Mouse (Mus musculus) macrophage (primary cell): Measurements from ENCODE around the gene Wnk4. TPM values are rescaled to one million over a fixed set of nuclear protein-coding genes. Genes with fewer than 3 reads are reported as not detected.
A peak's percentile ranks its signal among the peaks of the same experiment; 100 is the strongest.

Source experiments
- H3K27ac ChIP-seq: fragments of 350-480 bp; formaldehyde crosslinking; 2 replicates; pipeline ENCODE4 v1.9.0; 2021
- H3K36me3 ChIP-seq: fragments of 350-480 bp; formaldehyde crosslinking; 2 replicates; pipeline ENCODE4 v1.9.0; 2021; ENCODE audit errors: inconsistent target
- H3K4me3 ChIP-seq: fragments of 350-480 bp; formaldehyde crosslinking; 2 replicates; pipeline ENCODE4 v1.9.0; 2021; ENCODE audit errors: inconsistent target
- H3K79me2 ChIP-seq: fragments of 350-480 bp; formaldehyde crosslinking; 2 replicates; pipeline ENCODE4 v1.9.0; 2021; ENCODE audit errors: inconsistent target
- WGBS: methylation state at CpG from one replicate; pipeline ENCODE4 v1.1.7; 2026; ENCODE audit warnings: inconsistent platforms; ENCODE audit not compliant: missing documents; 5-methylcytosine and 5-hydroxymethylcytosine counted together
- polyA plus RNA-seq: library from polyadenylated mRNA; stranded (reverse); fragments of 250-400 nt; gene quantifications from 3 replicates; pipeline ENCODE4 v1.2.4, GENCODE M21; 2018; ENCODE audit warnings: inconsistent platforms
- total RNA-seq, 78 experiments: library from RNA; depleted of rRNA; stranded (reverse); fragments of 250-400 nt; gene quantifications; 1 replicate in 9 of 78; 2 replicates in 24 of 78; 3 replicates in 43 of 78; 4 replicates in 2 of 78; pipeline ENCODE4 v1.2.4; 2018; ENCODE audit warnings: inconsistent platforms in 56 of 78

The Wnk4 gene
- total RNA-seq (2018; cell fraction: chromatin; rRNA removed): 1 to 10 TPM in 4 of 26 experiments, under 1 TPM in 11, not detected in 11; 0.20 to 2.9 (median 0.31) TPM
- under 1 TPM in 1 of 26 experiments, not detected in 25; 0.18 TPM for total RNA-seq (2018; cell fraction: cytosol; rRNA removed)
- under 1 TPM in 9 of 26 experiments, not detected in 17; 0.12 to 0.85 (median 0.20) TPM for total RNA-seq (2018; cell fraction: nucleus; rRNA removed)
- not detected in 3 replicates for polyA plus RNA-seq

- H3K79me2 ChIP-seq: no peaks in the 10 kb centered on the region
- no peak within 1 kb of the TSS for H3K4me3 ChIP-seq
- H3K36me3 ChIP-seq: peaks cover 26% of the 10 kb centered on the region; the same call in 1 of the 2 replicates
- 3% methylated on average over 43 of the region's 43 CpGs for whole genome bisulfite sequencing
- H3K27ac ChIP-seq: no peak within 1 kb of the TSS
These were observed at the start of gene Wnk4 for GRCm38 (mm10) chr11:101259948-101260825. TSS of gene Wnk4 (plus strand) at chr11:101260567.

- peaks cover 85% of the 10 kb centered on the region for H3K36me3 ChIP-seq
- no peak overlapping the region for H3K4me3 ChIP-seq
- no peaks in the 10 kb centered on the region for H3K79me2 ChIP-seq
- no peak overlapping the region for H3K27ac ChIP-seq
- WGBS: 48% methylated on average over 3 of the region's 3 CpGs
These were observed 48.4 kb upstream of the Wnk4 start for GRCm38 (mm10) chr11:101211970-101212369.

DNA sequence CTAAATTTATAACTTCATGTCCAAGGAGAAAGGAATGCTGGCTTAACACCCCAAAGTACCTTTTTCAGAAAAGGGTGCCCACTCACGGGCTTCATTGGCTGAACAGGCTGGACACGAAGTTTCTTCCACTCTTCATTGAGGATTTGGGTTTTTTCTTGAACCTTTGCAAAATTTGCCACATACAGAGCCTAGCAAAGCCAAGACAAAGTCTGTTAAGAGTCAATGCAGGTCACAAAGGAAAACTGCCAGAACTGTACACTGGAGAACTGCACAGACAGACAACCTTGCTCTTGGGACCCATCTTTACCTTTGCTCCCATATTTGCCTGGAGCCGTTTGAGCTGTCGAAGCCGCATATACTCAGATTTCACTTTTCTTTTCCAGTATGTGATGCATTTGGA lies 43.4 kb upstream of the Wnk4 start:
- no peak overlapping the region for H3K4me3 ChIP-seq
- H3K36me3 ChIP-seq: peaks cover 64% of the 10 kb centered on the region
- no peak overlapping the region for H3K27ac ChIP-seq
- H3K79me2 ChIP-seq: peaks cover 35% of the 10 kb centered on the region
- WGBS: 91% methylated on average over 5 of the region's 5 CpGs

DNA sequence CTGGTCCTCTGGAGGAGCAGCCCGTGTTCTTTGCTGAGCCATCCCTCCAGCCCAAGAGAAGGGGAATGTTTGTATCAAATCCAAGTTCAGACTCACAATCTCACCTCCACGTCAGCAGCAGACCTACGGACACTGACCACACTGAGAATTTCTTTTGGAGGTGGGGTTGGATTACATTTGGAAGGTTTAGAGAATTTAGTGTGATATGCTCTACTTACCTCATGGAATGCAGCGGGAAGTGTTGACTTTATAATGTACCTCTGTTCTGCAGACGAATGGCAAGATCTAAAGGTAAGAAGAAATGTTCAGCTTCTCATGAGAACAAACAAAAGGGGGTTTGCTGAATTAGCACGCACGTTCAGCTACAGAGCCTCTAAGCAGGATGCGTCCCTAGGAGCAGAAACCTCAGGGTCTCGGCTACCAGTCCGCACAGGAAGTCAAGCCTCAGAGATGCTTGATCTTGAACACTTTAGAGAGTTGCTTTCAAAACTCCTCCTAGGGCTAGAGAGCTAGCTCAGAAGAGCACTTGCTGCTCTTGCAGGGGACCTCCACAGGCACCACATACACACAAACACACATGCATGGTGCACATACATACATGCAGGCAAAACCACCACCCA lies 41.8 kb upstream of the Wnk4 start:
- no peak overlapping the region for H3K4me3 ChIP-seq
- H3K36me3 ChIP-seq: peaks cover 53% of the 10 kb centered on the region
- H3K79me2 ChIP-seq: peaks cover 51% of the 10 kb centered on the region
- H3K27ac ChIP-seq: no peak overlapping the region
- 91% methylated on average over 10 of the region's 10 CpGs for WGBS

- H3K36me3 ChIP-seq: peaks cover 30% of the 10 kb centered on the region
- H3K79me2 ChIP-seq: peaks cover 74% of the 10 kb centered on the region
- H3K4me3 ChIP-seq: no peak overlapping the region
- 77% methylated on average over 2 of the region's 2 CpGs for WGBS
- H3K27ac ChIP-seq: no peak overlapping the region
These were observed 39.5 kb upstream of the Wnk4 start for GRCm38 (mm10) chr11:101220853-101221252.

DNA sequence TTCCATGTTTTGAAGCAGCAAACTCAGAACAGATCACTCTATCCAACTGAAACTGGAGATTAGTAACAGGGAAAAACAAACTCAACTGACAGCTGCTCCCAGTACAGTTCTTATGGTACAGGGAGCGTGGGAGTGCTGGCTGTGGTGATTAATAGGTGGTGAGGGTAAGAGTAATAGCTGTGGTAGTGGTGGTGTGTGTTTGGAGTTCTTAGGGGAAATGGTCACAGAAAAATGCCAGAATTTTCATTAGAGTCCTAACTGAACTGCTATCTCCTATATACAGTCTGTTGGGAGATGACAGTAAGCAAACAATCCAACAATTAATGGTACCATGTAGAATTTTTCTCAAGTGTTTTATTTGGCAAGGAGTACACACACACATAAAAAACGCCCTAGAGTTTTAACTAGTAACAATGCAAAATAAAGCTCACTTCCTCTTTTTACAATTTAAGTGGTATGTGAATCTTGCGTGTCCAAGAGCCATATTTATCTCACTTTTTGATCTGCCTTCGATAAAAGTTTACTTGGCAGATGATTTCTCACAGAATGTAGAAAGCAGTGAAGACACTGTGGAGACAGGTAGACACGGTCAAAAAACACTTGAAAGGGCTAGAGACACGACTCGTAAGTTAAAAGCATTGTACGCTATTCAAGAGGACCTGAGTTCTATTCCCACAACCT lies 38.9 kb upstream of the Wnk4 start:
- peaks cover 24% of the 10 kb centered on the region for H3K36me3 ChIP-seq
- peaks cover 75% of the 10 kb centered on the region for H3K79me2 ChIP-seq
- 42% methylated on average over 8 of the region's 8 CpGs for WGBS
- no peak overlapping the region for H3K27ac ChIP-seq
- H3K4me3 ChIP-seq: no peak overlapping the region

GRCm38 (mm10) chr11:101224337-101224736 lies 36.0 kb upstream of the Wnk4 start:
- Histone ChIP-seq H3K36me3 (no peaks in the 10 kb centered on the region), H3K27ac (no peak overlapping the region), H3K4me3 (no peak overlapping the region), H3K79me2 (peaks cover 66% of the 10 kb centered on the region)
- 63% methylated on average over 3 of the region's 3 CpGs for WGBS

- H3K36me3 ChIP-seq: no peaks in the 10 kb centered on the region
- 0 out of 2 replicates have a peak overlapping the region, but pooled peaks have one; percentile 7 for H3K27ac ChIP-seq
- peak overlapping the region; percentile 75 for H3K4me3 ChIP-seq
- H3K79me2 ChIP-seq: peaks cover 54% of the 10 kb centered on the region
- 21% methylated on average over 25 of the region's 25 CpGs for WGBS
These were observed 34.9 kb upstream of the Wnk4 start for GRCm38 (mm10) chr11:101225331-101226064.

GRCm38 (mm10) chr11:101226065-101226701 lies 34.2 kb upstream of the Wnk4 start, which contains the start of gene Ezh1:
TSS of gene Ezh1 (minus strand) at chr11:101226463.
- 2% methylated on average over 54 of the region's 56 CpGs for WGBS
- 0 out of 2 replicates have a peak within 1 kb of the TSS, but pooled peaks have one; percentile 7 for H3K27ac ChIP-seq
- peak within 1 kb of the TSS; percentile 75 for H3K4me3 ChIP-seq
- no peaks in the 10 kb centered on the region for H3K36me3 ChIP-seq
- peaks cover 48% of the 10 kb centered on the region for H3K79me2 ChIP-seq

DNA sequence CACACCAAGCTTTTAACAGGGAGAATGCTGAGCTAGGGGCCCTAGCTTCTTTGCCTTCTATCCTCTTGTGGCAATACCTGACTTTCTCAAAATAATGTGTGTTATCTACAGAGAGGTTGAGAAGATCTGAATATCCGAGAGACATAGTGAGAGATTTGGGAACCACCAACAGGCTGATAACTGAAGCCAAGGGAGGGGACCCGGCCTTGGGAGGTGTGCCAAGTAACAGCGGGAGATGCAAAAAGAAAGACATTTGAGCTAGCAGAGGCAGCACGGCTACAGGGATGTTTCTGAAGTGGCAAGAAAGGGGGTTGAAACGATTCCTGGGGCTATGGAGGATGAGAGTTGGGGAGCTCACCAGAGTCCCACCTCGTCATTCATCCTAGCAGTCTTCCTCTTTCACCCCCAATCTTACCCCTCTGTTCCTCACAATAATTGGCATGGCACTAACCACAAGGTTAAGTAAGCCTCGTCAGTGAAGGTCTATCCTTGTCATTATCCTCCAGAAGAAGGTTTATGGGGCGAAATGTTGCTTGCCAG lies 30.9 kb upstream of the Wnk4 start:
- 66% methylated on average over 8 of the region's 8 CpGs for WGBS
- Histone ChIP-seq H3K27ac (no peak overlapping the region), H3K36me3 (no peaks in the 10 kb centered on the region), H3K4me3 (no peak overlapping the region), H3K79me2 (peaks cover 15% of the 10 kb centered on the region)

DNA sequence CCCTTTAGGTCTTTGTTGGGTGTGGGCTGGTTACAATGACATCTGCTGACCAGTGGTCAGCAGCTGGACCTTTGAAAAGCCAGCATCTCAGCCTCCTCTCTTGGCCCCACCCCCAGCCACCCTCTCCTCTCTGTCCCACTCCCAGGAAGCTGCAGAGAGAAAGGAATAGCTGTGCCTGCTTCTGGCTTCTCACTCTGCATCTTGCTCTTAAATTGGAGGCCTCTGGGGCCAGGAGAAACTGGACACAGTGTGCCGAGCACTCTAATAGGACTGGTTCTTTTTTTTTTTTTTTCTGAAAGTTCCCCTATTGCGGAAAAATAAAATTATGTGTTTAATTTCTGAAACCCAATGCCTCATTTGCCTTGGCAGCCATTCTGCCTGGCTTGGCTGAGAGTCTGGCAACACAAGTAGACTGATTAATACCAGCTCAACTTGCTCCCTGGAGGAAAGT lies 30.3 kb upstream of the Wnk4 start:
- no peak overlapping the region for H3K27ac ChIP-seq
- H3K36me3 ChIP-seq: no peaks in the 10 kb centered on the region
- WGBS: 84% methylated on average over 2 of the region's 2 CpGs
- H3K4me3 ChIP-seq: no peak overlapping the region
- peaks cover 9% of the 10 kb centered on the region for H3K79me2 ChIP-seq

- Histone ChIP-seq H3K27ac (no peak overlapping the region), H3K79me2 (peaks cover 4% of the 10 kb centered on the region), H3K36me3 (no peaks in the 10 kb centered on the region), H3K4me3 (peak overlapping the region; percentile 47; the same call in 1 of the 2 replicates)
- 93% methylated on average over 5 of the region's 5 CpGs for WGBS
These were observed 29.8 kb upstream of the Wnk4 start for GRCm38 (mm10) chr11:101230526-101230925.
